Comparison of ENCODE assay signal across 8 mouse cellular contexts in genomic region chr13:60744078-60744460, GRCm38 (mm10). TPM values are rescaled to one million over a fixed set of nuclear protein-coding genes. Genes with fewer than 3 reads are reported as not detected.
DNase-seq lines count a peak whose midpoint lies in the region; ATAC-seq and TF ChIP-seq lines count a peak whose summit lies in the region.

No protein-coding gene starts in this region.

- TF ChIP-seq CTCF in lung, postnatal 0 days (IDR thresholded peaks at IDR 0.05) = peak; percentile 95

- peaks cover 52% of the 10 kb centered on the region for H3K36me3 ChIP-seq in hindbrain, embryonic 10.5 days
- H3K36me3 ChIP-seq in lung, postnatal 0 days (ENCODE audit: insufficient read depth, low read length) = peaks cover 23% of the 10 kb centered on the region; the same call in 1 of the 2 replicates

- H3K4me1 ChIP-seq in hindbrain, embryonic 10.5 days (replicated peaks) = 0 out of 2 replicates have a peak, but pooled peaks cover 5% of the 10 kb centered on the region
- H3K4me1 ChIP-seq in lung, postnatal 0 days (ENCODE audit: insufficient read depth, low read depth, low read length) = no peaks in the 10 kb centered on the region

- WGBS in hindbrain, embryonic 10.5 days = 41% methylated on average over 7 of the region's 7 CpGs
- whole genome bisulfite sequencing in lung, postnatal 0 days = 27% methylated on average over 7 of the region's 7 CpGs

- no peak overlapping the region; the same call in 1 of the 2 replicates for H3K27ac ChIP-seq in hindbrain, embryonic 10.5 days
- H3K27ac ChIP-seq in lung, postnatal 0 days (ENCODE audit: low read length) = no peak overlapping the region

- no peak overlapping the region for H3K4me2 ChIP-seq in lung, postnatal 0 days (replicated peaks; ENCODE audit: low read depth, low read length)

- H3K27me3 ChIP-seq in hindbrain, embryonic 10.5 days (ENCODE audit: insufficient read depth, poor library complexity, severe bottlenecking) = no peaks in the 10 kb centered on the region
- H3K27me3 ChIP-seq in lung, postnatal 0 days (replicated peaks; ENCODE audit: insufficient read depth, low read length) = no peaks in the 10 kb centered on the region

- H3K4me3 ChIP-seq in hindbrain, embryonic 10.5 days = no peak overlapping the region
- no peak overlapping the region for H3K4me3 ChIP-seq in lung, postnatal 0 days (ENCODE audit: low read depth, low read length)

- TF ChIP-seq EP300 in lung, postnatal 0 days (IDR thresholded peaks at IDR 0.05) = no peak

- no peaks in the 10 kb centered on the region for H3K9me3 ChIP-seq in hindbrain, embryonic 10.5 days
- H3K9me3 ChIP-seq in lung, postnatal 0 days (ENCODE audit: low read length) = no peaks in the 10 kb centered on the region

- peak; percentile 85 for DNase-seq in NIH3T3 (ENCODE audit: low read depth)
- peak; percentile 46 for DNase-seq in cerebellum, adult 9-11 months
- peak; percentile 52 to 84 for DNase-seq in frontal cortex, postnatal 10 days (ENCODE audit: low spot score in 2 of 2)
- DNase-seq in hindbrain, embryonic 10.5 days (ENCODE audit: low spot score) = peak; percentile 79
- peak; percentile 74 for DNase-seq in layer of hippocampus, adult 9-11 months
- peak; percentile 83 for DNase-seq in lung, postnatal 0 days (ENCODE audit: low spot score)
- DNase-seq in ovary, postnatal 10 days (ENCODE audit: low spot score) = peak; percentile 82
- DNase-seq in thymus, postnatal 10 days (ENCODE audit: low spot score in 2 of 2) = peak; percentile 71 to 86

- H3K9ac ChIP-seq in lung, postnatal 0 days (replicated peaks; ENCODE audit: low read depth) = no peak overlapping the region

- ATAC-seq in lung, postnatal 0 days = peak; percentile 72

RNA-seq across cellular contexts. Expression of gene BC051665, which starts 42.1 kb away (rescaled TPM):
- not detected in 2 replicates for polyA plus RNA-seq in hindbrain, embryonic 10.5 days (2016; fragmentation: Nextera tagmentation; extraction: Ambion mirVana)
- polyA plus RNA-seq in lung, postnatal 0 days (2015; fragmentation: Nextera tagmentation; extraction: Ambion mirVana) = not detected in 2 replicates

RNA-seq across cellular contexts. Expression of gene Ctsll3, which starts 58.6 kb away (rescaled TPM):
- polyA plus RNA-seq in hindbrain, embryonic 10.5 days (2016; fragmentation: Nextera tagmentation; extraction: Ambion mirVana) = not detected in 2 replicates
- polyA plus RNA-seq in lung, postnatal 0 days (2015; fragmentation: Nextera tagmentation; extraction: Ambion mirVana) = not detected in 2 replicates
